ENCODE assay signal across 16 mouse cellular contexts in the genomic region with DNA sequence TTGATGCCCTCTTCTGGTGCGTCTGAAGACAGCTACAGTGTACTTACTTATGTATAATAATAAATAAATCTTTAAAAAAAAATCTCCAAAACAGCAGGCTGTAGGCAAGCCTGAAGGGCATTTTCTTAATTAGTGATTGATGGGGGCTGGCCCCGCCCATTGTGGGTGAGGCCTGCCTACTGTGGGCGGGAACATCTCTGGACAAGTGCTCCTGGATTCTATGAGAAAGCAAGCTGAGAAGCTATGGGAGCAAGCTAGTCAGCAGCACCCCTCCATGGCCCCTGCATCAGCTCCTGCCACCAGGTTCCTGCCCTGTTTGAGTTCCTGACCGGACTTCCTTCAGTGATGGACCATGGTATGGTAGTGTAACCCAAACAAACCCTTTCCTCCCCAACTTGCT.
"Had no signal": no experiment of that assay in that cellular context is flagged by ENCODE, and none has a peak within 500 bp of the region (broad histone marks: within the 10 kb centered on the region; RNA-seq: fewer than 3 reads in every experiment).

No protein-coding gene starts in this region.

- H3K4me2 ChIP-seq: neural tube, embryonic 13.5 days; neural tube, embryonic 15.5 days; stomach, embryonic 15.5 days had no signal

- H3K4me1 ChIP-seq: neural tube, embryonic 15.5 days; stomach, embryonic 15.5 days had no signal

- DNase-seq: retina, postnatal 1 day; right cerebral cortex, adult 18-20 months; right cerebral cortex, postnatal 14 days; right cerebral cortex, postnatal 25 days; right cerebral cortex, postnatal 4 days; spleen, adult 18-20 months; thymus, adult 18-20 months; thymus, adult 2 months; thymus, postnatal 14 days; thymus, postnatal 25 days; thymus, postnatal 36 days; thymus, postnatal 4 days had no signal

- H3K27ac ChIP-seq: neural tube, embryonic 13.5 days; neural tube, embryonic 15.5 days; stomach, embryonic 15.5 days; stomach, postnatal 0 days had no signal

- H3K27me3 ChIP-seq: neural tube, embryonic 13.5 days; neural tube, embryonic 15.5 days; stomach, embryonic 15.5 days had no signal

- H3K9me3 ChIP-seq: neural tube, embryonic 13.5 days; neural tube, embryonic 15.5 days; stomach, embryonic 15.5 days had no signal

- H3K9ac ChIP-seq: neural tube, embryonic 13.5 days; neural tube, embryonic 15.5 days; stomach, embryonic 15.5 days had no signal

- H3K36me3 ChIP-seq: neural tube, embryonic 13.5 days; neural tube, embryonic 15.5 days; stomach, embryonic 15.5 days had no signal

- H3K4me3 ChIP-seq: neural tube, embryonic 13.5 days; neural tube, embryonic 15.5 days; stomach, embryonic 15.5 days had no signal
